Mouse (Mus musculus) MEL (cell line): ENCODE measurements at regions not wholly inside any gene's neighbourhood (a gene's known extent, or its start where the extent isn't known, plus 50 kb on each side); places are given as distances from the start of the nearest gene placed in this dataset.

ENCODE experiments used
- DNase-seq: peaks from one replicate; pipeline ENCODE4 v3.0.0; 2011; ENCODE audit warnings: low read depth, low spot score
- H3K27ac ChIP-seq: 2 replicates; pipeline ENCODE4 v1.5.1; 2012; ENCODE audit warnings: low read depth, mild to moderate bottlenecking, control low read depth, low read length, moderate library complexity; ENCODE audit not compliant: control insufficient read depth
- H3K27me3 ChIP-seq, 2 experiments: fragments of 150-350 bp in 1 of 2; sonication (generic) in 1 of 2; 2 replicates each; pipeline ENCODE4 v1.6.1; 2012; ENCODE audit warnings: low read length in 2 of 2, mild to moderate bottlenecking in 2 of 2, improper control_type of control experiment in 1 of 2, moderate library complexity in 1 of 2; ENCODE audit not compliant: insufficient read depth in 2 of 2, control insufficient read depth in 1 of 2
- H3K36me3 ChIP-seq, 2 experiments: 2 replicates each; pipeline ENCODE4 v1.6.1; 2012 to 2014; ENCODE audit warnings: low read length in 2 of 2, improper control_type of control experiment in 1 of 2, inconsistent platforms in 1 of 2, mild to moderate bottlenecking in 1 of 2; ENCODE audit not compliant: insufficient read depth in 2 of 2, control insufficient read depth in 1 of 2
- H3K4me1 ChIP-seq, 2 experiments: fragments of 150-350 bp in 1 of 2; sonication (generic) in 1 of 2; 2 replicates each; pipeline ENCODE4 v1.6.1; 2012; ENCODE audit warnings: low read length in 2 of 2, improper control_type of control experiment in 1 of 2, mild to moderate bottlenecking in 1 of 2; ENCODE audit not compliant: insufficient read depth in 2 of 2, control insufficient read depth in 1 of 2
- H3K4me3 ChIP-seq, 2 experiments: fragments of 150-350 bp in 1 of 2; sonication (generic) in 1 of 2; 2 replicates each; pipeline ENCODE4 v1.5.1; 2012; ENCODE audit warnings: low read depth in 2 of 2, low read length in 2 of 2, mild to moderate bottlenecking in 2 of 2, moderate library complexity in 2 of 2, control low read depth in 1 of 2, improper control_type of control experiment in 1 of 2; ENCODE audit not compliant: control insufficient read depth in 1 of 2, insufficient read depth in 1 of 2
- H3K79me2 ChIP-seq: 2 replicates; pipeline ENCODE4 v1.6.1; 2012; ENCODE audit warnings: mild to moderate bottlenecking, low read length, moderate library complexity; ENCODE audit not compliant: control insufficient read depth, poor library complexity, insufficient read depth
- H3K9ac ChIP-seq: 2 replicates; pipeline ENCODE4 v1.6.1; 2012; ENCODE audit warnings: low read depth, mild to moderate bottlenecking, control low read depth, low read length, moderate library complexity; ENCODE audit not compliant: control insufficient read depth, poor library complexity, severe bottlenecking
- H3K9me3 ChIP-seq: fragments of 150-350 bp; sonication (generic); replicated peaks from 2 replicates; pipeline ENCODE4 v1.6.1; 2012; ENCODE audit warnings: mild to moderate bottlenecking, low read length, improper control_type of control experiment, moderate library complexity; ENCODE audit not compliant: insufficient read depth
- CHD1 ChIP-seq: IDR thresholded peaks from 2 replicates; pipeline ENCODE4 v1.6.1; 2012; ENCODE audit warnings: low read depth, mild to moderate bottlenecking, inconsistent platforms, low read length, improper control_type of control experiment
- CTCF ChIP-seq, 3 experiments: IDR thresholded peaks in 2 of 3; conservative IDR thresholded peaks in 1 of 3; 2 replicates each; pipeline ENCODE4 v1.5.1; 2011 to 2012; ENCODE audit warnings: low read length in 3 of 3, low read depth in 2 of 3, mild to moderate bottlenecking in 2 of 3, improper control_type of control experiment in 1 of 3, inconsistent platforms in 1 of 3, mixed read lengths in 1 of 3, moderate library complexity in 1 of 3; ENCODE audit not compliant: control insufficient read depth in 1 of 3, insufficient read depth in 1 of 3, poor library complexity in 1 of 3, severe bottlenecking in 1 of 3
- E2F4 ChIP-seq: IDR thresholded peaks from 2 replicates; pipeline ENCODE4 v1.6.1; 2011; ENCODE audit warnings: low read depth, low read length, improper control_type of control experiment, borderline replicate concordance
- ELF1 ChIP-seq: IDR thresholded peaks from 2 replicates; pipeline ENCODE4 v1.6.1; 2014; ENCODE audit warnings: low read depth, mild to moderate bottlenecking, inconsistent platforms, low read length, improper control_type of control experiment, moderate library complexity
- ETS1 ChIP-seq: IDR thresholded peaks from 2 replicates; pipeline ENCODE4 v1.6.1; 2012; ENCODE audit warnings: low read depth, mild to moderate bottlenecking, inconsistent platforms, low read length, improper control_type of control experiment, moderate library complexity
- GATA1 ChIP-seq: IDR thresholded peaks from 2 replicates; pipeline ENCODE4 v1.6.1; 2011; ENCODE audit warnings: low read depth, low read length, improper control_type of control experiment
- MAFK ChIP-seq: IDR thresholded peaks from 2 replicates; pipeline ENCODE4 v1.6.1; 2011; ENCODE audit warnings: low read depth, mild to moderate bottlenecking, low read length, improper control_type of control experiment, borderline replicate concordance
- MAX ChIP-seq: IDR thresholded peaks from 2 replicates; pipeline ENCODE4 v1.6.1; 2011; ENCODE audit warnings: low read length, improper control_type of control experiment
- MAZ ChIP-seq: IDR thresholded peaks from 2 replicates; pipeline ENCODE4 v1.6.1; 2012; ENCODE audit warnings: low read depth, mild to moderate bottlenecking, inconsistent platforms, low read length, improper control_type of control experiment
- MEF2A ChIP-seq: IDR thresholded peaks from 2 replicates; pipeline ENCODE4 v1.6.1; 2014; ENCODE audit warnings: low read depth, mild to moderate bottlenecking, inconsistent platforms, low read length, improper control_type of control experiment; ENCODE audit not compliant: poor library complexity, insufficient replicate concordance, severe bottlenecking; ENCODE audit errors: extremely low read depth
- MXI1 ChIP-seq: IDR thresholded peaks from 2 replicates; pipeline ENCODE4 v1.6.1; 2011; ENCODE audit warnings: mild to moderate bottlenecking, low read depth, low read length, improper control_type of control experiment
- POLR2A ChIP-seq, 2 experiments: IDR thresholded peaks; 2 replicates each; pipeline ENCODE4 v1.6.1; 2011 to 2012; ENCODE audit warnings: low read length in 2 of 2, mild to moderate bottlenecking in 2 of 2, control low read depth in 1 of 2, improper control_type of control experiment in 1 of 2, low read depth in 1 of 2, moderate library complexity in 1 of 2; ENCODE audit not compliant: control insufficient read depth in 1 of 2, insufficient read depth in 1 of 2, poor library complexity in 1 of 2
- POLR2AphosphoS2 ChIP-seq: IDR thresholded peaks from 2 replicates; pipeline ENCODE4 v1.6.1; 2011; ENCODE audit warnings: low read length, improper control_type of control experiment
- RAD21 ChIP-seq: IDR thresholded peaks from 2 replicates; pipeline ENCODE4 v1.6.1; 2011; ENCODE audit warnings: mild to moderate bottlenecking, low read depth, low read length, improper control_type of control experiment
- RCOR1 ChIP-seq: IDR thresholded peaks from 2 replicates; pipeline ENCODE4 v1.6.1; 2012; ENCODE audit warnings: low read depth, mild to moderate bottlenecking, inconsistent platforms, low read length, improper control_type of control experiment
- SMC3 ChIP-seq: IDR thresholded peaks from 2 replicates; pipeline ENCODE4 v1.6.1; 2011; ENCODE audit warnings: low read depth, low read length, improper control_type of control experiment
- TAL1 ChIP-seq: IDR thresholded peaks from 2 replicates; pipeline ENCODE4 v1.6.1; 2012; ENCODE audit warnings: mild to moderate bottlenecking, inconsistent platforms, low read length, moderate library complexity, mixed read lengths
- TBP ChIP-seq: IDR thresholded peaks from 2 replicates; pipeline ENCODE4 v1.8.0; 2011; ENCODE audit warnings: low read depth, low read length, improper control_type of control experiment
- USF1 ChIP-seq: IDR thresholded peaks from 2 replicates; pipeline ENCODE4 v1.6.1; 2014; ENCODE audit warnings: low read depth, mild to moderate bottlenecking, inconsistent platforms, low read length, improper control_type of control experiment, moderate library complexity
- USF2 ChIP-seq, 2 experiments: IDR thresholded peaks; 2 replicates each; pipeline ENCODE4 v1.6.1; 2011 to 2012; ENCODE audit warnings: improper control_type of control experiment in 2 of 2, low read length in 2 of 2, borderline replicate concordance in 1 of 2, inconsistent platforms in 1 of 2, low read depth in 1 of 2, mild to moderate bottlenecking in 1 of 2; ENCODE audit not compliant: insufficient read depth in 1 of 2
- ZC3H11A ChIP-seq: IDR thresholded peaks from 2 replicates; pipeline ENCODE4 v1.6.1; 2012; ENCODE audit warnings: low read depth, mild to moderate bottlenecking, inconsistent platforms, low read length, improper control_type of control experiment
- ZKSCAN1 ChIP-seq: IDR thresholded peaks from 2 replicates; pipeline ENCODE4 v1.6.1; 2012; ENCODE audit warnings: low read depth, mild to moderate bottlenecking, inconsistent platforms, low read length, improper control_type of control experiment, moderate library complexity
- ZMIZ1 ChIP-seq: IDR thresholded peaks from 2 replicates; pipeline ENCODE4 v1.6.1; 2012; ENCODE audit warnings: low read depth, mild to moderate bottlenecking, inconsistent platforms, low read length, improper control_type of control experiment, moderate library complexity
- ZNF384 ChIP-seq: IDR thresholded peaks from 2 replicates; pipeline ENCODE4 v1.6.1; 2012; ENCODE audit warnings: low read depth, mild to moderate bottlenecking, inconsistent platforms, low read length, improper control_type of control experiment

DNA sequence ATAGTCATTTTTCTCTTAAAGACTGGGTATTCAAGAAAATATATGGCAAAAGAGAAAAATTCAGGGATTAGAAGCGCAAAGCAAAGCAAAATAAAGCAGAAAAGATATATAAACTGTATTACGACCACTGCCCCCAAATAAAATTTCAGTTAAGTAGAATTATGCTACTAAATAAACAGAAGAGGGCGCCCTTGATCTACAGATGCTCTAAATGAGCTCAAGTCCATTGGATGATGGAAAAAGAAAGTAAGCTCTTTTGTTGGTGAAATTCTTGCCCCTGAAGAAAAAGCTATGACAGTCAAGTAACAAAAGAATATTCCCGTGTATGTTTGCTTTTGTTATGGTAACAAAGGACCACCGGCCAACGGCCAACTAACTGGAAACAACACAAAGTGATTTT is 165.5 kb upstream of the Stk26 start:
- Histone ChIP-seq H3K27ac (no peak overlapping the region), H3K9ac (no peak overlapping the region), H3K36me3 (no peaks in the 10 kb centered on the region), H3K27me3 (no peaks in the 10 kb centered on the region)
- TF ChIP-seq USF1 (no peak), RAD21 (peak; percentile 83), SMC3 (peak; percentile 74), ZC3H11A (peak; percentile 81), GATA1 (no peak), CTCF (IDR thresholded peaks at IDR 0.05 in 2 of 3, conservative IDR thresholded peaks at IDR 0.05 in 1 of 3; ENCODE audit: control insufficient read depth in 1 of 3, insufficient read depth in 1 of 3, low read depth in 2 of 3, low read length in 3 of 3, poor library complexity in 1 of 3, severe bottlenecking in 1 of 3) (peak in 1 of 3 experiments; percentile 66; a peak in 3 of 6 replicates)
- TF ChIP-seq, all 39 proteins: peak for 4
- Histone ChIP-seq H3K9me3 (no peaks in the 10 kb centered on the region), H3K4me3 (no peak overlapping the region), H3K79me2 (no peaks in the 10 kb centered on the region), H3K4me1 (no peaks in the 10 kb centered on the region)
- DNase-seq: peak; percentile 62

DNA sequence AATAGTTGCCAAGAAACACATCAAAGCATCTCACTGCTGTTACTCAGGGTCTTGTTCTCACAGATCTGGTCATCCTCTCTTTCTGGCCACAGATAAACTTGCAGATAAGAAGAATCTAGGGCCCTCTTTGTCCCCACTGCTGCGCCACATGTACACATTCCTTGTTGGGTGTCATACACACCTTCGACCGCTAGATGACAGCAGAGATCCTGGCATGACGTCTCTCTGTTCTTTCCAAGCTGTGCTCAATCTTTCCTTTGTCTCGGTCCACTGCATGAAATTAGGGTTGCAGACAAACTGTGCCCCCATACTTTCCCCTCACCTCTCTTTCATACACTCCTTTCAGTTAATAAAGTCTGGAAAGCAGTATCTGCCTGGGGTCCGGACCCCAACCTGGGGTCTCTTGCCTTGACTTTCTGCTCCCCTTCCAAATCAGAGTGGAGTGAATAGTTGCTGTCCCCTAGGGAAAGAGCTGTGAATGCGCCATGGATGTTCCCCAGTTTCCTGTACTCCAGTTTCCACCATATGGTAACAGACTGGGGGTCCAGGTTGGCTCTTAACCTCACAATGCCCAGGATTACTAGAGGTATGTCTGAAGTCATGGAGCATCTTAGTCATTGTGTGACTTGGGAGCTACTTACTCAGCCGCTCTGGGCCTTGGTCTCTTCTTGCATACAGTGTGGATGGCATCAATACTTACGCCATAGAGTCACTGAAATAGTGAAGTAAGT is 182.8 kb upstream of the Stk26 start:
- H3K4me1 ChIP-seq: no peaks in the 10 kb centered on the region; a peak in 1 of 4 replicates
- DNase-seq: peak; percentile 56
- no peak overlapping the region for H3K4me3 ChIP-seq
- no peaks in the 10 kb centered on the region; a peak in 1 of 4 replicates for H3K27me3 ChIP-seq
- no peak overlapping the region for H3K9ac ChIP-seq
- H3K27ac ChIP-seq: no peak overlapping the region
- H3K79me2 ChIP-seq: no peaks in the 10 kb centered on the region
- no peaks in the 10 kb centered on the region for H3K36me3 ChIP-seq
- TF ChIP-seq CTCF (IDR thresholded peaks at IDR 0.05 in 2 of 3, conservative IDR thresholded peaks at IDR 0.05 in 1 of 3; ENCODE audit: control insufficient read depth in 1 of 3, insufficient read depth in 1 of 3, low read depth in 2 of 3, low read length in 3 of 3, poor library complexity in 1 of 3, severe bottlenecking in 1 of 3) (peak; percentile 64 to 95 (median 68)), USF2 (IDR thresholded peaks at IDR 0.05; ENCODE audit: borderline replicate concordance in 1 of 2, insufficient read depth in 1 of 2, low read depth in 1 of 2, low read length in 2 of 2) (no peak), ZMIZ1 (no peak), RAD21 (peak; percentile 65), SMC3 (peak; percentile 50), RCOR1 (no peak), TAL1 (no peak)
- no peaks in the 10 kb centered on the region for H3K9me3 ChIP-seq

DNA sequence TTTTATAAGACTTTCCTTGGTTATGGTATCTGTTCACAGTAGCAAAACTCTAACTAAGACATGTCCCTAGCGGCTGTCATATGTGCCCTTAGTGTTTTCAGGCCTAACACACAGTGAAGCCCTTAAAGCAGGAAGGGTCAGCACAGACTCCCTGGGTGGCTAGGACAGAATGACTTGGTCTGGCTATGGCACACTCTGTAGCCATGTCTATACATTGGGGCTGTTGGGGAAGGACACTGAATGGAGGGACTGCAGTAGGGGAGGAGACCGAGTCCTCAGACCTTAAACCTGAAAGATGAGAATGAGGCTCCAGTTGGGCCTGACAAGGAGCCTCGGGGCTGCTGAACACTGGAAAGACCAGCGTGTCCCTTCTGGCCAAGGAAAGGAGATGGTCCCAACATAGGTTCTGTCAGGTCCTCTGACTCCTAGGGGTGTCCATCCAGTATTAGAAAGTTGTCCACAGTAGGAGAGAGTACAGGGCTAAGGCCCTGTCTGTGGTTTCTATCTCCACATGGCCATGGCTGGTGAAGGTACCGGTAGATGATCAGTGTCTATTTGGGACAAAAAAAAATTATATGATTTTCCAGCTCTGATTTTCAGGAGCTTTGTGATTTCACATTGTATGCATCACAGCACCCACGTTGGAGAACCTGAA is 183.5 kb upstream of the Stk26 start:
- H3K79me2 ChIP-seq: no peaks in the 10 kb centered on the region
- no peak overlapping the region for H3K4me3 ChIP-seq
- no peaks in the 10 kb centered on the region; a peak in 1 of 4 replicates for H3K4me1 ChIP-seq
- H3K27ac ChIP-seq: no peak overlapping the region
- H3K9me3 ChIP-seq: no peaks in the 10 kb centered on the region
- DNase-seq: no peak
- H3K27me3 ChIP-seq: no peaks in the 10 kb centered on the region; a peak in 1 of 4 replicates
- H3K36me3 ChIP-seq: no peaks in the 10 kb centered on the region
- no peak overlapping the region for H3K9ac ChIP-seq
- TF ChIP-seq RAD21: no peak
- TF ChIP-seq POLR2AphosphoS2: no peak
- TF ChIP-seq MEF2A: no peak
- TF ChIP-seq ZNF384: no peak
- TF ChIP-seq ETS1: no peak
- no peak for TF ChIP-seq ZKSCAN1
- TF ChIP-seq MAZ: no peak
- no peak for TF ChIP-seq POLR2A (IDR thresholded peaks at IDR 0.05; ENCODE audit: control insufficient read depth in 1 of 2, insufficient read depth in 1 of 2, low read depth in 1 of 2, low read length in 2 of 2, poor library complexity in 1 of 2)
- TF ChIP-seq ZMIZ1: no peak
- TF ChIP-seq ELF1: no peak
- TF ChIP-seq MXI1: no peak
- TF ChIP-seq E2F4: no peak
- no peak for TF ChIP-seq CHD1
- TF ChIP-seq TBP: no peak
- no peak for TF ChIP-seq MAFK
- no peak for TF ChIP-seq MAX
